Mouse (Mus musculus) cerebellum, adult 2 months (tissue): ENCODE measurements around the gene Clnk. TPM values are rescaled to one million over a fixed set of nuclear protein-coding genes. Genes with fewer than 3 reads are reported as not detected.

Source experiments
- DNase-seq, 2 experiments: peaks; one replicate each; pipeline ENCODE4 v3.0.0; 2021
- H3K27ac ChIP-seq: fragments of 200-500 bp; 2 replicates; pipeline ENCODE4 v1.5.1; 2012; ENCODE audit warnings: low read length, control low read depth, inconsistent platforms; ENCODE audit not compliant: insufficient read depth
- H3K27me3 ChIP-seq: fragments of 200-500 bp; 2 replicates; pipeline ENCODE4 v1.6.1; 2012; ENCODE audit warnings: inconsistent platforms, mild to moderate bottlenecking, low read length, moderate library complexity; ENCODE audit not compliant: control insufficient read depth, insufficient read depth
- H3K4me1 ChIP-seq: fragments of 200-500 bp; 2 replicates; pipeline ENCODE4 v1.6.1; 2011; ENCODE audit warnings: low read length; ENCODE audit not compliant: control insufficient read depth, insufficient read depth
- H3K4me3 ChIP-seq: fragments of 200-500 bp; replicated peaks from 2 replicates; pipeline ENCODE3; 2011; ENCODE audit warnings: mild to moderate bottlenecking, low read depth, low read length, control low read depth; ENCODE audit not compliant: insufficient read depth
- CTCF ChIP-seq: fragments of 200-500 bp; IDR thresholded peaks from 2 replicates; pipeline ENCODE4 v1.5.1; 2011; ENCODE audit warnings: low read depth, mild to moderate bottlenecking, control low read depth, low read length, moderate library complexity, borderline replicate concordance; ENCODE audit not compliant: insufficient read depth
- POLR2A ChIP-seq: fragments of 200-500 bp; IDR thresholded peaks from 2 replicates; pipeline ENCODE4 v1.6.1; 2011; ENCODE audit warnings: low read length, control low read depth, borderline replicate concordance; ENCODE audit not compliant: insufficient read depth
- WGBS: fragments of 180-500 bp; shearing (Covaris S2); methylation state at CpG from one replicate; pipeline ENCODE4 v1.1.7; 2018; 5-methylcytosine and 5-hydroxymethylcytosine counted together
- polyA plus RNA-seq: library from polyadenylated mRNA; depleted of rRNA; stranded (reverse); fragments of >200 nt; gene quantifications from 2 replicates; pipeline ENCODE4 v1.2.3, GENCODE M21; 2012; rRNA removed

Gene Clnk
- polyA plus RNA-seq, 1 experiment = not detected

- Histone ChIP-seq H3K4me3 (no peak overlapping the region), H3K27ac (no peak overlapping the region), H3K27me3 (no peaks in the 10 kb centered on the region), H3K4me1 (peaks cover 4% of the 10 kb centered on the region; the same call in 1 of the 2 replicates)
- 86% methylated on average over 5 of the region's 5 CpGs for WGBS
- no peak for TF ChIP-seq POLR2A
- TF ChIP-seq CTCF = no peak
- no peak for DNase-seq
Measured at GRCm38 (mm10) chr5:38658836-38659235, 217.8 kb downstream of the Clnk start.

Other genes with a start within 250 kb of the Clnk start
- 5.6 and 6.0 TPM in 2 replicates for gene Zfp518b, start 192.0 kb downstream of the Clnk start, polyA plus RNA-seq